ENCODE assay signal across 9 mouse cellular contexts in the genomic region with DNA sequence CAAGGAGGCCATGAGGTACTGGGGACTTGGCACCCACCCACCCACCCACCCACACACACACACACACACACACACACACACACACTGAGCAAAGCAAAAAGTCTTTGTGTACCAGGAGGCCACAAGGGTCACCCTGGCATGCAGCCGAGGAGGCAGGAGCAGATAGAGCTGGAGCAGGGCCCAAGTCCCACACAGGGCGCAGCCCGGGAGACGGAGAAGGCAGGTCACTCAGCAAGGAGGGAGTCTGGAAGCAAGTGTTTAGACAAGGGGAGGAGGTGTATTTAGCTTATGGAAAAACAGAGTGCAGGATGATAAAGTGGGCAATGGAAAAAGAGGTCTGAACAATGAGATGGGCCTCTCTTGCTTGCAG. TPM values are rescaled to one million over a fixed set of nuclear protein-coding genes. Genes with fewer than 3 reads are reported as not detected.
DNase-seq lines count a peak whose midpoint lies in the region; ATAC-seq lines count a peak whose summit lies in the region.
"Had no signal": no experiment of that assay in that cellular context is flagged by ENCODE, and none has a peak within 500 bp of the region (broad histone marks: within the 10 kb centered on the region; RNA-seq: fewer than 3 reads in every experiment).

No protein-coding gene starts in this region.

- no peak for ATAC-seq in embryonic facial prominence, embryonic 14.5 days (ENCODE audit: low read depth)
- ATAC-seq in heart, embryonic 13.5 days (ENCODE audit: extremely low read depth, insufficient number of reproducible peaks, low FRiP score, low TSS enrichment) = no peak; the same call in 1 of the 2 replicates
- peak; percentile 35; the same call in 1 of the 2 replicates for ATAC-seq in midbrain, embryonic 15.5 days (replicated peaks)
- ATAC-seq in inflammation-experienced regulatory T-cells, adult 6 months = no peak
- ATAC-seq in granulocyte monocyte progenitor cell, adult 5-6 weeks (replicated peaks; ENCODE audit: poor library complexity, severe bottlenecking) = no peak

- WGBS in embryonic facial prominence, embryonic 14.5 days = 86% methylated on average over 4 of the region's 4 CpGs
- 34% methylated on average over 4 of the region's 4 CpGs for WGBS in heart, embryonic 13.5 days
- WGBS in midbrain, embryonic 15.5 days = 60% methylated on average over 4 of the region's 4 CpGs

- H3K36me3 ChIP-seq in embryonic facial prominence, embryonic 14.5 days (ENCODE audit: control insufficient read depth, insufficient read depth, low read length) = no peaks in the 10 kb centered on the region
- H3K36me3 ChIP-seq in heart, embryonic 13.5 days = no peaks in the 10 kb centered on the region
- no peaks in the 10 kb centered on the region for H3K36me3 ChIP-seq in midbrain, embryonic 15.5 days (replicated peaks)

- H3K4me1 ChIP-seq in embryonic facial prominence, embryonic 14.5 days (ENCODE audit: control insufficient read depth, insufficient read depth, low read length) = no peaks in the 10 kb centered on the region
- peaks cover 29% of the 10 kb centered on the region for H3K4me1 ChIP-seq in heart, embryonic 13.5 days
- 0 out of 2 replicates have a peak, but pooled peaks cover 12% of the 10 kb centered on the region for H3K4me1 ChIP-seq in midbrain, embryonic 15.5 days

- DNase-seq in kidney, postnatal 10 days = peak; percentile 62
- DNase-seq in kidney, adult 11 months = no peak
- DNase-seq in embryonic facial prominence, embryonic 14.5 days (ENCODE audit: low spot score) = peak; percentile 6
- no peak for DNase-seq in embryo, embryonic 10.5 days (ENCODE audit: low spot score)

- H3K9me3 ChIP-seq in embryonic facial prominence, embryonic 14.5 days (ENCODE audit: control insufficient read depth, low read length) = no peaks in the 10 kb centered on the region
- H3K9me3 ChIP-seq in heart, embryonic 13.5 days = no peaks in the 10 kb centered on the region
- H3K9me3 ChIP-seq in midbrain, embryonic 15.5 days = no peaks in the 10 kb centered on the region

- H3K4me2 ChIP-seq in embryonic facial prominence, embryonic 14.5 days (ENCODE audit: low read depth, low read length) = no peak overlapping the region
- no peak overlapping the region for H3K4me2 ChIP-seq in heart, embryonic 13.5 days
- no peak overlapping the region for H3K4me2 ChIP-seq in midbrain, embryonic 15.5 days

- H3K4me3 ChIP-seq in embryonic facial prominence, embryonic 14.5 days (ENCODE audit: low read depth, low read length) = no peak overlapping the region
- no peak overlapping the region for H3K4me3 ChIP-seq in heart, embryonic 13.5 days
- H3K4me3 ChIP-seq in midbrain, embryonic 15.5 days = no peak overlapping the region

- H3K9ac ChIP-seq in embryonic facial prominence, embryonic 14.5 days (ENCODE audit: low read depth, low read length) = no peak overlapping the region
- H3K9ac ChIP-seq in heart, embryonic 13.5 days = no peak overlapping the region
- H3K9ac ChIP-seq in midbrain, embryonic 15.5 days = no peak overlapping the region

- H3K27ac ChIP-seq in embryonic facial prominence, embryonic 14.5 days (replicated peaks; ENCODE audit: low read depth, low read length) = no peak overlapping the region
- peak overlapping the region; percentile 73 for H3K27ac ChIP-seq in heart, embryonic 13.5 days (replicated peaks)
- no peak overlapping the region for H3K27ac ChIP-seq in midbrain, embryonic 15.5 days

- H3K27me3 ChIP-seq in embryonic facial prominence, embryonic 14.5 days (replicated peaks; ENCODE audit: control insufficient read depth, insufficient read depth, low read length) = no peaks in the 10 kb centered on the region
- no peaks in the 10 kb centered on the region for H3K27me3 ChIP-seq in heart, embryonic 13.5 days (replicated peaks)
- no peaks in the 10 kb centered on the region for H3K27me3 ChIP-seq in midbrain, embryonic 15.5 days (replicated peaks)
- H3K27me3 ChIP-seq: Patski had no signal

RNA-seq across cellular contexts. Expression of gene Kcnd3, which starts 48.1 kb away (rescaled TPM):
- polyA plus RNA-seq in embryonic facial prominence, embryonic 14.5 days (2014; fragmentation: Nextera tagmentation; extraction: Ambion mirVana) = 0.88 and 0.93 TPM in 2 replicates
- polyA plus RNA-seq in heart, embryonic 13.5 days (2015; fragmentation: Nextera tagmentation; extraction: Ambion mirVana) = 0.67 and 0.74 TPM in 2 replicates
- 12.5 and 12.8 TPM in 2 replicates for polyA plus RNA-seq in midbrain, embryonic 15.5 days (2015; fragmentation: Nextera tagmentation; extraction: Ambion mirVana)
- not detected for polyA plus RNA-seq in inflammation-experienced regulatory T-cells, adult 6 months (2017; shearing (Covaris generic))
- not detected in 2 replicates for total RNA-seq in granulocyte monocyte progenitor cell, adult 5-6 weeks (2014; fragmentation: Nextera tagmentation)
- total RNA-seq in granulocyte monocyte progenitor cell, adult 5-6 weeks (2017) = not detected in 2 replicates

Comparison
In these comparisons a context has a peak if more than half of its experiments do, and no peak if none do; other contexts are left out.
1. DNase-seq: peak in kidney, postnatal 10 days (single experiment) and embryonic facial prominence, embryonic 14.5 days (single experiment); none in kidney, adult 11 months (single experiment) and embryo, embryonic 10.5 days (single experiment).